Mouse (Mus musculus) bone marrow macrophage, adult 2 months (primary cell): ENCODE measurements around the gene Pou2f2.

ENCODE experiments used
- CTCF ChIP-seq: IDR thresholded peaks from 2 replicates; pipeline ENCODE4 v1.5.1; 2012; ENCODE audit warnings: low read depth, mild to moderate bottlenecking, low read length, moderate library complexity
- POLR2A ChIP-seq: IDR thresholded peaks from 2 replicates; pipeline ENCODE4 v1.6.1; 2012; ENCODE audit warnings: mild to moderate bottlenecking, low read depth, low read length, borderline replicate concordance

DNA sequence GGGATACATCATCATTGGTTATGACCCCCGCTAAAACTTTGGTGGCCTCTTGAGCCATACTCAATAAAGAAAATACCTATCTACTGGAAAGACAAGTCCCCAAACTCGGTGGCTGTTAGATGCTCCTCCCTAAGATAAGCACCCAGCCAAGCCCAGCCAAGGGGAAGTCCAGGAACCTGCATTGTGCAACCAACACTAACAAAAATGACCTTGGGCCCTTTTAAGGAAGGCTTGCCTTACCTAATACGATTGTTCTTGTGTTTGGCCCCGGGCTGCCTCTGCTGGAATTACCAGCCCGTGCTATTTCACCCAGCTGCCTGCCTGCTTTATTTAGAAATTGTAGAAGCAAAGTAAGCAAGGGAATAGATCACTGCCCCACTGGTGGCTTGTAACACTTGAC lies 94.9 kb downstream of the Pou2f2 start:
- no peak for TF ChIP-seq CTCF
- TF ChIP-seq POLR2A: no peak
